Mouse (Mus musculus): ENCODE measurements around the gene Hmga1b. TPM values are rescaled to one million over a fixed set of nuclear protein-coding genes. Genes with fewer than 3 reads are reported as not detected.
"Not testable (repeated sequence)": the region's sequence is repeated elsewhere in the genome, so short reads cannot be mapped to it uniquely, and the experiment has no call there.

Gene Hmga1b
- polyA plus RNA-seq (2012; rRNA removed): 0.53 and 0.55 TPM in 2 replicates

GRCm38 (mm10) chr11:120762672-120763041 lies at the start of gene Hmga1b:
TSS of gene Hmga1b (plus strand) at chr11:120762794.
- not testable (repeated sequence) for H3K4me3 ChIP-seq (ENCODE audit: insufficient read depth, low read depth, low read length); H3K4me1 ChIP-seq (ENCODE audit: control insufficient read depth, insufficient read depth, low read length); H3K27me3 ChIP-seq (replicated peaks; ENCODE audit: control insufficient read depth, insufficient read depth, low read length); DNase-seq; H3K36me3 ChIP-seq (ENCODE audit: control insufficient read depth, insufficient read depth, low read length); H3K27ac ChIP-seq (ENCODE audit: insufficient read depth, low read depth, low read length)
- 21% methylated on average over 14 of the region's 14 CpGs for WGBS

GRCm38 (mm10) chr11:120713580-120714518 lies 48.7 kb upstream of the Hmga1b start, which contains the start of the genes Cenpx and Lrrc45:
TSS of gene Cenpx (minus strand) at chr11:120713738.
TSS of gene Lrrc45 (plus strand) at chr11:120713925.
- Histone ChIP-seq H3K36me3 (ENCODE audit: control insufficient read depth, insufficient read depth, low read length) (no peaks in the 10 kb centered on the region), H3K4me3 (ENCODE audit: insufficient read depth, low read depth, low read length) (peak within 1 kb of the TSS; percentile 78), H3K27me3 (replicated peaks; ENCODE audit: control insufficient read depth, insufficient read depth, low read length) (no peaks in the 10 kb centered on the region), H3K27ac (ENCODE audit: insufficient read depth, low read depth, low read length) (peak within 1 kb of the TSS; percentile 33; the same call in 1 of the 2 replicates), H3K4me1 (ENCODE audit: control insufficient read depth, insufficient read depth, low read length) (peaks cover 10% of the 10 kb centered on the region; the same call in 1 of the 2 replicates)
- WGBS: 1% methylated on average over 53 of the region's 53 CpGs
- peak; percentile 60 for TF ChIP-seq POLR2A (IDR thresholded peaks at IDR 0.05; ENCODE audit: low read depth, low read length)
- TF ChIP-seq CTCF (conservative IDR thresholded peaks at IDR 0.05; ENCODE audit: insufficient read depth, insufficient read length, low read depth, low read length): 0 out of 2 replicates have a peak, but pooled peaks have one; percentile 7
- peak; percentile 99 for DNase-seq

GRCm38 (mm10) chr11:120714546-120714945 lies 48.0 kb upstream of the Hmga1b start:
- H3K27ac ChIP-seq (ENCODE audit: insufficient read depth, low read depth, low read length): no peak overlapping the region
- H3K27me3 ChIP-seq (replicated peaks; ENCODE audit: control insufficient read depth, insufficient read depth, low read length): no peaks in the 10 kb centered on the region
- TF ChIP-seq POLR2A (IDR thresholded peaks at IDR 0.05; ENCODE audit: low read depth, low read length): no peak
- TF ChIP-seq CTCF (conservative IDR thresholded peaks at IDR 0.05; ENCODE audit: insufficient read depth, insufficient read length, low read depth, low read length): no peak
- no peaks in the 10 kb centered on the region for H3K36me3 ChIP-seq (ENCODE audit: control insufficient read depth, insufficient read depth, low read length)
- 46% methylated on average over 10 of the region's 10 CpGs for WGBS
- peaks cover 10% of the 10 kb centered on the region; the same call in 1 of the 2 replicates for H3K4me1 ChIP-seq (ENCODE audit: control insufficient read depth, insufficient read depth, low read length)
- DNase-seq: no peak
- H3K4me3 ChIP-seq (ENCODE audit: insufficient read depth, low read depth, low read length): peak overlapping the region; percentile 70

- no peak for TF ChIP-seq CTCF (conservative IDR thresholded peaks at IDR 0.05; ENCODE audit: insufficient read depth, insufficient read length, low read depth, low read length)
- no peak for TF ChIP-seq POLR2A (IDR thresholded peaks at IDR 0.05; ENCODE audit: low read depth, low read length)
- H3K4me1 ChIP-seq (ENCODE audit: control insufficient read depth, insufficient read depth, low read length): peaks cover 10% of the 10 kb centered on the region; the same call in 1 of the 2 replicates
- H3K4me3 ChIP-seq (ENCODE audit: insufficient read depth, low read depth, low read length): no peak overlapping the region
- no peaks in the 10 kb centered on the region for H3K36me3 ChIP-seq (ENCODE audit: control insufficient read depth, insufficient read depth, low read length)
- no peak for DNase-seq
- no peaks in the 10 kb centered on the region for H3K27me3 ChIP-seq (replicated peaks; ENCODE audit: control insufficient read depth, insufficient read depth, low read length)
- H3K27ac ChIP-seq (ENCODE audit: insufficient read depth, low read depth, low read length): no peak overlapping the region
- 94% methylated on average over 9 of the region's 9 CpGs for WGBS
These were observed 47.5 kb upstream of the Hmga1b start for GRCm38 (mm10) chr11:120715131-120715530.

GRCm38 (mm10) chr11:120719242-120719641 lies 43.4 kb upstream of the Hmga1b start:
- Histone ChIP-seq H3K4me3 (ENCODE audit: insufficient read depth, low read depth, low read length) (no peak overlapping the region), H3K4me1 (ENCODE audit: control insufficient read depth, insufficient read depth, low read length) (peaks cover 15% of the 10 kb centered on the region; the same call in 1 of the 2 replicates), H3K27me3 (replicated peaks; ENCODE audit: control insufficient read depth, insufficient read depth, low read length) (no peaks in the 10 kb centered on the region), H3K36me3 (ENCODE audit: control insufficient read depth, insufficient read depth, low read length) (no peaks in the 10 kb centered on the region), H3K27ac (ENCODE audit: insufficient read depth, low read depth, low read length) (no peak overlapping the region)
- no peak for DNase-seq
- WGBS: 90% methylated on average over 9 of the region's 9 CpGs
- TF ChIP-seq POLR2A (IDR thresholded peaks at IDR 0.05; ENCODE audit: low read depth, low read length) (no peak), CTCF (conservative IDR thresholded peaks at IDR 0.05; ENCODE audit: insufficient read depth, insufficient read length, low read depth, low read length) (no peak)

- peaks cover 11% of the 10 kb centered on the region; the same call in 1 of the 2 replicates for H3K4me1 ChIP-seq (ENCODE audit: control insufficient read depth, insufficient read depth, low read length)
- no peak for TF ChIP-seq CTCF (conservative IDR thresholded peaks at IDR 0.05; ENCODE audit: insufficient read depth, insufficient read length, low read depth, low read length)
- no peak for TF ChIP-seq POLR2A (IDR thresholded peaks at IDR 0.05; ENCODE audit: low read depth, low read length)
- 89% methylated on average over 13 of the region's 13 CpGs for WGBS
- H3K4me3 ChIP-seq (ENCODE audit: insufficient read depth, low read depth, low read length): no peak overlapping the region
- H3K27me3 ChIP-seq (replicated peaks; ENCODE audit: control insufficient read depth, insufficient read depth, low read length): no peaks in the 10 kb centered on the region
- no peaks in the 10 kb centered on the region for H3K36me3 ChIP-seq (ENCODE audit: control insufficient read depth, insufficient read depth, low read length)
- DNase-seq: no peak
- no peak overlapping the region for H3K27ac ChIP-seq (ENCODE audit: insufficient read depth, low read depth, low read length)
These were observed 42.7 kb upstream of the Hmga1b start for GRCm38 (mm10) chr11:120719841-120720376.

GRCm38 (mm10) chr11:120720450-120720849 lies 42.1 kb upstream of the Hmga1b start:
- Histone ChIP-seq H3K4me1 (ENCODE audit: control insufficient read depth, insufficient read depth, low read length) (peaks cover 11% of the 10 kb centered on the region; the same call in 1 of the 2 replicates), H3K27ac (ENCODE audit: insufficient read depth, low read depth, low read length) (no peak overlapping the region), H3K4me3 (ENCODE audit: insufficient read depth, low read depth, low read length) (no peak overlapping the region), H3K27me3 (replicated peaks; ENCODE audit: control insufficient read depth, insufficient read depth, low read length) (no peaks in the 10 kb centered on the region), H3K36me3 (ENCODE audit: control insufficient read depth, insufficient read depth, low read length) (no peaks in the 10 kb centered on the region)
- TF ChIP-seq CTCF (conservative IDR thresholded peaks at IDR 0.05; ENCODE audit: insufficient read depth, insufficient read length, low read depth, low read length) (peak; percentile 98), POLR2A (IDR thresholded peaks at IDR 0.05; ENCODE audit: low read depth, low read length) (no peak)
- peak; percentile 90 for DNase-seq
- WGBS: 10% methylated on average over 17 of the region's 17 CpGs
